Comparison of ENCODE assay signal across 17 mouse cellular contexts in the genomic region with DNA sequence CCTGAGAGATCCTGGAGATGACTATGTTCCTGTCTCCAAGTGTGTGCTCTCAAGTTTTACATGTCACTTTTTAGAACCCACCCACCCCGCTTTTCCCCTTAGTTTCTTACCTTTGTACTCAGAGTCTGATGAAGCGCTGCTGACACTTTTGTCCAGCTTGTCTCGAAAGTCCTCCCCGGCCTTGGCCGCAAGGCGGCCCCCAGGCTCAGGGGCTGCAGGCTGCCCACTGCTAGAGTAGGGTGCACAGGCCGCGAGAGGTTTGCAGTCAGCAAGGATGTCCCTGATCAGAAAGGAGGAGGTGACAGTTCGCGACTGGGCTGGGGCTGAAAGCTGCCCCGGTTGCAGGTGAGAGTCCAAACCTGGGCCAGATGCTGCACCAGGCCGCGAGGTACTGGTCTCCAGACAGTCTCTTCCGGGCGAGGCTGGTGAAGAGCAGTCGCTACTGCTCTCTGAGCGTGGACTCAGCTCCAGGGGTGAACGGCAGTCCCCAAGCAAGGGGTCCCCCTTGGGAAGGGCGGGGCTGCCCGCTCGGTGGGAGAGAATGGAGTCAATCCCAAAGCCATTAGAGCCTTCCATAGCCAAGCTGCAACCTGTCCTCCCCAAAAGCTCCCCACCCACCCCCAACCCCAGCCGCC. TPM values are rescaled to one million over a fixed set of nuclear protein-coding genes. Genes with fewer than 3 reads are reported as not detected.
A peak's percentile ranks its signal among the peaks of the same experiment; 100 is the strongest.
DNase-seq lines count a peak whose midpoint lies in the region; ATAC-seq lines count a peak whose summit lies in the region.
"Had no signal": no experiment of that assay in that cellular context is flagged by ENCODE, and none has a peak within 500 bp of the region (broad histone marks: within the 10 kb centered on the region; RNA-seq: fewer than 3 reads in every experiment).

No protein-coding gene starts in this region.

- H3K27me3 ChIP-seq in midbrain, embryonic 12.5 days, result peaks cover 98% of the 10 kb centered on the region
- peaks cover 95% of the 10 kb centered on the region for H3K27me3 ChIP-seq in neural tube, embryonic 15.5 days (replicated peaks)

- no peaks in the 10 kb centered on the region for H3K36me3 ChIP-seq in midbrain, embryonic 12.5 days
- H3K36me3 ChIP-seq in neural tube, embryonic 15.5 days, result no peaks in the 10 kb centered on the region
- H3K36me3 ChIP-seq: embryonic facial prominence, embryonic 15.5 days; kidney, embryonic 15.5 days; liver, embryonic 13.5 days had no signal

- no peaks in the 10 kb centered on the region for H3K9me3 ChIP-seq in midbrain, embryonic 12.5 days
- no peaks in the 10 kb centered on the region for H3K9me3 ChIP-seq in neural tube, embryonic 15.5 days (replicated peaks)
- H3K9me3 ChIP-seq: embryonic facial prominence, embryonic 15.5 days; kidney, embryonic 15.5 days; liver, embryonic 13.5 days had no signal

- WGBS in midbrain, embryonic 12.5 days, result 2% methylated on average over 22 of the region's 22 CpGs
- under 1% methylated on average over 22 of the region's 22 CpGs for WGBS in neural tube, embryonic 15.5 days

- DNase-seq in cerebellum, postnatal 10 days, result peak; percentile 62 to 67
- no peak for DNase-seq in cerebellum, adult 11-12 months
- peak; percentile 19 for DNase-seq in retina, embryonic 14.5 days (ENCODE audit: low spot score)
- DNase-seq in retina, postnatal 1 day, result no peak
- no peak for DNase-seq in left cerebral cortex, postnatal 25 days (ENCODE audit: low spot score in 2 of 2)
- DNase-seq in adrenal gland, postnatal 10 days, result no peak

- peak overlapping the region; percentile 54 for H3K4me2 ChIP-seq in midbrain, embryonic 12.5 days (replicated peaks)
- no peak overlapping the region for H3K4me2 ChIP-seq in neural tube, embryonic 15.5 days
- H3K4me2 ChIP-seq: liver, embryonic 13.5 days had no signal

- H3K4me3 ChIP-seq in midbrain, embryonic 12.5 days, result peak overlapping the region; percentile 42
- peak overlapping the region; percentile 22; the same call in 1 of the 2 replicates for H3K4me3 ChIP-seq in neural tube, embryonic 15.5 days (replicated peaks)
- H3K4me3 ChIP-seq: embryonic facial prominence, embryonic 15.5 days; kidney, embryonic 15.5 days; liver, embryonic 13.5 days had no signal

- H3K9ac ChIP-seq in midbrain, embryonic 12.5 days (replicated peaks), result peak overlapping the region; percentile 61
- H3K9ac ChIP-seq in neural tube, embryonic 15.5 days (replicated peaks), result no peak overlapping the region
- H3K9ac ChIP-seq: embryonic facial prominence, embryonic 15.5 days; kidney, embryonic 15.5 days; liver, embryonic 13.5 days had no signal

- 0 out of 2 replicates have a peak, but pooled peaks have one; percentile 18 for ATAC-seq in midbrain, embryonic 12.5 days (ENCODE audit: low FRiP score, low read depth)
- ATAC-seq in neural tube, embryonic 15.5 days (ENCODE audit: low FRiP score), result no peak

- intact Hi-C loops in left cerebral cortex, postnatal 25 days (cut with DNase I), result no loop called here

- peak overlapping the region; percentile 72 for H3K27ac ChIP-seq in midbrain, embryonic 12.5 days (replicated peaks)
- H3K27ac ChIP-seq in neural tube, embryonic 15.5 days (replicated peaks), result no peak overlapping the region
- H3K27ac ChIP-seq: embryonic facial prominence, embryonic 15.5 days; kidney, embryonic 15.5 days; liver, embryonic 13.5 days had no signal

- H3K4me1 ChIP-seq in midbrain, embryonic 12.5 days, result peaks cover 34% of the 10 kb centered on the region
- H3K4me1 ChIP-seq in neural tube, embryonic 15.5 days, result peaks cover 27% of the 10 kb centered on the region

RNA-seq across cellular contexts. Expression of gene Barhl1, which starts 1.2 kb away (rescaled TPM):
- 32.5 and 47.4 TPM in 2 replicates for polyA plus RNA-seq in midbrain, embryonic 12.5 days (2016; fragmentation: Nextera tagmentation; extraction: Ambion mirVana)
- polyA plus RNA-seq in neural tube, embryonic 15.5 days (2015; fragmentation: Nextera tagmentation; extraction: Ambion mirVana), result 4.5 and 7.5 TPM in 2 replicates
- total RNA-seq in left cerebral cortex, postnatal 25 days (2021), result not detected
- total RNA-seq in adrenal gland, postnatal 10 days (2021), result under 1 TPM; 0.12 to 0.24 TPM
- total RNA-seq: granulocyte monocyte progenitor cell, adult 5-6 weeks; layer of hippocampus, adult 18-20 months had no signal
- polyA plus RNA-seq: embryonic facial prominence, embryonic 15.5 days; heart, embryonic 14.5 days; kidney, embryonic 15.5 days; liver, embryonic 13.5 days; small intestine, adult 2 months; stomach, embryonic 16.5 days; urinary bladder, adult 2 months had no signal

Comparison
In these comparisons a context has a peak if more than half of its experiments do, and no peak if none do; other contexts are left out.
1. DNase-seq: peak in cerebellum, postnatal 10 days (2 of 2) and retina, embryonic 14.5 days (single experiment); none in cerebellum, adult 11-12 months (single experiment), retina, postnatal 1 day (single experiment), left cerebral cortex, postnatal 25 days (0 of 2) and adrenal gland, postnatal 10 days (single experiment).